Mouse (Mus musculus) forebrain, embryonic 11.5 days (tissue): ENCODE measurements around the gene Slc2a9. TPM values are rescaled to one million over a fixed set of nuclear protein-coding genes. Genes with fewer than 3 reads are reported as not detected.

ENCODE experiments used
- ATAC-seq: fragments of 200-750 bp; cut with Nextera tagmentation; replicated peaks from 2 replicates; pipeline ENCODE4 v1.8.0; 2017; ENCODE audit warnings: moderate TSS enrichment; ENCODE audit not compliant: low FRiP score
- DNase-seq: peaks from one replicate; pipeline ENCODE4 v3.0.0-alpha.2; 2017; ENCODE audit warnings: low spot score
- H3K27ac ChIP-seq: fragments of 300-500 bp; sonication (generic); 2 replicates; pipeline ENCODE4 v1.5.1; 2014; ENCODE audit warnings: low read depth, low read length
- H3K27me3 ChIP-seq: fragments of 300-500 bp; sonication (generic); 2 replicates; pipeline ENCODE4 v1.6.1; 2014; ENCODE audit warnings: mild to moderate bottlenecking, low read length, mixed read lengths; ENCODE audit not compliant: control insufficient read depth, insufficient read depth
- H3K36me3 ChIP-seq: fragments of 300-500 bp; sonication (generic); 2 replicates; pipeline ENCODE4 v1.6.1; 2014; ENCODE audit warnings: mild to moderate bottlenecking, low read length, moderate library complexity, mixed read lengths; ENCODE audit not compliant: control insufficient read depth, insufficient read depth
- H3K4me1 ChIP-seq: fragments of 300-500 bp; sonication (generic); replicated peaks from 2 replicates; pipeline ENCODE4 v1.6.1; 2014; ENCODE audit warnings: low read length, mixed read lengths; ENCODE audit not compliant: control insufficient read depth, insufficient read depth
- H3K4me2 ChIP-seq: fragments of 300-500 bp; sonication (generic); 2 replicates; pipeline ENCODE4 v1.6.1; 2014; ENCODE audit warnings: low read depth, mild to moderate bottlenecking, low read length, moderate library complexity, mixed read lengths; ENCODE audit not compliant: severe bottlenecking
- H3K4me3 ChIP-seq: fragments of 300-500 bp; sonication (generic); 2 replicates; pipeline ENCODE4 v1.5.1; 2014; ENCODE audit warnings: low read depth, low read length
- H3K9ac ChIP-seq: fragments of 300-500 bp; sonication (generic); 2 replicates; pipeline ENCODE4 v1.6.1; 2014; ENCODE audit warnings: low read length
- H3K9me3 ChIP-seq: fragments of 300-500 bp; sonication (generic); 2 replicates; pipeline ENCODE4 v1.6.1; 2016; ENCODE audit warnings: low read length, mixed read lengths; ENCODE audit not compliant: control insufficient read depth
- WGBS: fragments of 180-500 bp; shearing (Covaris S2); extraction: QIAGEN DNeasy Blood & Tissue Kit; methylation state at CpG from one replicate; pipeline ENCODE4 v1.1.7; 2014; 5-methylcytosine and 5-hydroxymethylcytosine counted together
- polyA plus RNA-seq: library from polyadenylated mRNA; unstranded; fragments of >200 nt; fragmentation: Nextera tagmentation; extraction: Ambion mirVana; gene quantifications from 2 replicates; pipeline ENCODE4 v1.2.1, GENCODE M21; 2014

Gene Slc2a9
- polyA plus RNA-seq, 1 experiment from 2014 or later, result 0.37 TPM

- Histone ChIP-seq H3K9me3 (no peaks in the 10 kb centered on the region), H3K9ac (no peak overlapping the region), H3K4me2 (no peak overlapping the region), H3K4me1 (no peaks in the 10 kb centered on the region), H3K27ac (no peak overlapping the region), H3K36me3 (no peaks in the 10 kb centered on the region), H3K4me3 (no peak overlapping the region), H3K27me3 (no peaks in the 10 kb centered on the region)
- ATAC-seq, result no peak
- no peak for DNase-seq
- 95% methylated on average over 6 of the region's 6 CpGs for WGBS
These were observed 9.1 kb downstream of the Slc2a9 start for GRCm38 (mm10) chr5:38493890-38494289.

GRCm38 (mm10) chr5:38491763-38492162 lies 11.2 kb downstream of the Slc2a9 start:
- no peaks in the 10 kb centered on the region for H3K27me3 ChIP-seq
- no peak overlapping the region for H3K9ac ChIP-seq
- H3K4me3 ChIP-seq, result no peak overlapping the region
- 87% methylated on average over 8 of the region's 8 CpGs for WGBS
- no peaks in the 10 kb centered on the region for H3K9me3 ChIP-seq
- no peak overlapping the region for H3K4me2 ChIP-seq
- no peak for ATAC-seq
- DNase-seq, result no peak
- H3K36me3 ChIP-seq, result no peaks in the 10 kb centered on the region
- H3K4me1 ChIP-seq, result no peaks in the 10 kb centered on the region
- H3K27ac ChIP-seq, result no peak overlapping the region

- no peak for ATAC-seq
- Histone ChIP-seq H3K27me3 (no peaks in the 10 kb centered on the region), H3K9me3 (no peaks in the 10 kb centered on the region), H3K4me1 (no peaks in the 10 kb centered on the region), H3K4me2 (no peak overlapping the region), H3K27ac (no peak overlapping the region), H3K36me3 (no peaks in the 10 kb centered on the region), H3K4me3 (no peak overlapping the region), H3K9ac (no peak overlapping the region)
- DNase-seq, result no peak
- 82% methylated on average over 4 of the region's 4 CpGs for WGBS
These were observed 13.2 kb downstream of the Slc2a9 start for GRCm38 (mm10) chr5:38489739-38490138.

DNA sequence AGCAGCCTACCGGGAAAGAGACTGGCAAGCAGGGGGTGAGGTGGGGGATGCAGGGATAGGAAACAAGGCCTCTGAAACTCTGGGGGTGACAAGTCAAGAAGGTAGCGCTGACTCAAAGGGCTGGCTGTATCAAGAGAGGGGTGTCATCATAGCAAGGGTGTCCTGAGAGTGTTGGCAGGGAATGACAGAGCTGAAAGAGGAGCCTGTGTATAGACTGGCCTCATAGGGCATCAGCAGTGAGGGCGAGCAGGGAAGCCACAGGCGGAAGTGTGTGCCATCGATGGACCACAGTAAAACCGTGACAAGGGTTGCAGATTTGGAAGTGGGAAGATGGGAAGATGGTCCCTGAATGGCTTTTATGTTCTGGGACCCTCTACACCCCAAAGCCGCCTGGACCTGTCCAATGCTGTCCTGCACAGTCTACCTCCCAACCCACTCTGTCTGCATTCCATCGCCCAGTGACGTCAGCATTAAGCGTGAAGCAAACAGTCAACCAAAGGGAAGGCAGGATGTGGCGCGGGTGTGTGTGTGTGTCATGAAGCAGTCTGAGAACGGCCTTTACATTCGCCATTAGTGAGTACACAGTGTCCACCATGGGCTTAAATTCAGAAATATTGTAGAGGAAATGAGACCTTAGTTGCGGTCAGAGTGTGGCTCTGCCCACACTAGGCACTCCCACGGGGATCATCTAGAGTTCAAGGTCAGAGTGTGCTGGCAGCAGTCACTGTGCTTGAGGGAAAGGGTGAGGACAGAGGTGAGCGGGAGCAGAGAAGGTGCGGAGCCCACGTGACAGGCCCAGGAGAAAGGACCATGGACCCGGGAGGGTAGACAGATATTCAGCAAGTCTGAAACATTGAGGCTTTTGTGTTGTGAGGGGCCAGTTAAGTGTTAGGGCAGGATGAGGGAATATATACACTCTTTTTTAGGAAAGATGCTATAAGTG lies 14.0 kb downstream of the Slc2a9 start:
- no peak for ATAC-seq
- 85% methylated on average over 20 of the region's 20 CpGs for WGBS

GRCm38 (mm10) chr5:38488026-38488425 lies 14.9 kb downstream of the Slc2a9 start:
- 58% methylated on average over 6 of the region's 6 CpGs for WGBS
- no peak overlapping the region for H3K27ac ChIP-seq
- H3K4me2 ChIP-seq, result no peak overlapping the region

More for the DNA sequence above, 14.0 kb downstream of the Slc2a9 start:
- Histone ChIP-seq H3K4me1 (no peaks in the 10 kb centered on the region), H3K27ac (no peak overlapping the region), H3K9ac (no peak overlapping the region), H3K36me3 (no peaks in the 10 kb centered on the region), H3K4me2 (no peak overlapping the region), H3K27me3 (no peaks in the 10 kb centered on the region), H3K4me3 (no peak overlapping the region), H3K9me3 (no peaks in the 10 kb centered on the region)
- no peak for DNase-seq

DNA sequence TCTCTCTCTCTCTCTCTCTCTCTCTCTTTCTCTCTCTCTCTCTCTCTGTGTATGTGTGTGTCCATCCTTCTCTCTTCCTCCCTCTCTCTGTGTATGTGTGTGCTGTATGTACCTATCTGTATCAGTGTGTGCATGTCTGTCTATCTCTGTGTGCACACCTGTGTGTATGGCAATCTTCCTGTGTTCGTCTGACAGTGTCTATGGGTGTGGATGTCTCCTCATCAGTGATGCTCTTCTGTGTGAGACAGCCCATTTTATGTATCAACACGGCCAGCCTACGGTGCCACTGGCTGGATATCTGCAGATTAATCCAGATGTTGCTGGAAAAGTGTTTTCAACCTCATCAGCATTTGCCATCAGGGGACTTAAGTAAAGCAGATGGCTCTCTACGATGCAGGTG lies 15.7 kb downstream of the Slc2a9 start:
- Histone ChIP-seq H3K27ac (no peak overlapping the region), H3K27me3 (no peaks in the 10 kb centered on the region), H3K4me2 (no peak overlapping the region), H3K4me3 (no peak overlapping the region), H3K4me1 (no peaks in the 10 kb centered on the region), H3K9me3 (no peaks in the 10 kb centered on the region), H3K9ac (no peak overlapping the region), H3K36me3 (no peaks in the 10 kb centered on the region)
- ATAC-seq, result no peak
- no peak for DNase-seq
- 82% methylated on average over 4 of the region's 4 CpGs for WGBS

More at GRCm38 (mm10) chr5:38488026-38488425, 14.9 kb downstream of the Slc2a9 start:
- H3K36me3 ChIP-seq, result no peaks in the 10 kb centered on the region
- H3K9ac ChIP-seq, result no peak overlapping the region
- no peaks in the 10 kb centered on the region for H3K4me1 ChIP-seq
- ATAC-seq (no peak), DNase-seq (no peak)
- H3K4me3 ChIP-seq, result no peak overlapping the region
- H3K27me3 ChIP-seq, result no peaks in the 10 kb centered on the region
- H3K9me3 ChIP-seq, result no peaks in the 10 kb centered on the region

DNA sequence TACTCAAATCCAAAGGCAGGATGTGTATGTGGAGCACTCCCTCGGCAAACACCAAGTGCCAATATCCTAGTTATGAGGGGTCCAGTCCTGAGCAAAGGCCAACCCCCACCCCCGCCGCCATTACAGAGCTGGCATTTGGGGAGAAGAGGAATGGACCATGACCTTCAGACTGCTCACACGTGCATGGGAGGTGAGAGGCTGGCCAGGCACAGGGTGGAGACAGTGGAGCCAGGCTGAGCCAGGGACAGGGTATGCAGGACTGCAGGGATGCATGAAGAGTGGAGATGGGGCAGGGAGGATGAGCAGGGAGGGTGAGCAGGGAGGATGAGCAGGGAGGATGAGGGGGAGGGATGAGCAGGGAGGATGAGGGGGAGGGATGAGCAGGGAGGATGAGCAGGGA lies 17.0 kb downstream of the Slc2a9 start:
- H3K27me3 ChIP-seq, result no peaks in the 10 kb centered on the region
- H3K27ac ChIP-seq, result no peak overlapping the region
- H3K4me2 ChIP-seq, result no peak overlapping the region
- ATAC-seq, result no peak
- no peak overlapping the region for H3K4me3 ChIP-seq
- no peaks in the 10 kb centered on the region for H3K4me1 ChIP-seq
- no peaks in the 10 kb centered on the region for H3K9me3 ChIP-seq
- WGBS, result 85% methylated on average over 4 of the region's 4 CpGs
- H3K9ac ChIP-seq, result no peak overlapping the region
- H3K36me3 ChIP-seq, result no peaks in the 10 kb centered on the region
- DNase-seq, result no peak

DNA sequence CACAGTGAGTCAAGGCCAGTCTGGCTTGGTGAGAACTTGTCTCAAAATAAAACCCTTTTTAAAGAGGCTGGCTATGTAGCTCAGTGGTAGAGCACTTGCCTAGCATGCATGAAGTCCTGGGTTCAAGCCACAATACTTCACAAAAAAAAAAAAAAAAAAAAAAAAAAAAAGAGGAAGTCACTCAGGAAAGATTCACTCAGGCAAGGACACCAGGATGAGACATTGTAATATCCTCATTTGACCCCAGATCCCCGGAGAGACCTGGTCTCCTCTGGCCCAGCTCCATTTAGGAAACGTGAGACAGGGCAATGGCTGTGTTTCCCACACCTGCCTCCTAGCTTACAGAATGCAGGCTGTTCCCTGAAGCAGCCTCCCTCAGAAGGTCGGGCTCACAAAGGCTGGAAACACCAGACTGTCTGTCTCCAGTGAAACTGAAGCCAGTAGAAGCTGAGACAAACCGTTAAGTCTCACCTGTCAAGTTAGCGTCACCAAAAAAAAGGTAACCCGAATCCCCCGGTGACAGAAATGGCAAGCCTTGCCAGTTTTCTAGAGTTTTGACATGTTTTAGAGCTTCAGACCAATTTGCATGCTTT lies 19.3 kb downstream of the Slc2a9 start:
- 79% methylated on average over 7 of the region's 7 CpGs for WGBS
- no peaks in the 10 kb centered on the region for H3K27me3 ChIP-seq
- H3K9me3 ChIP-seq, result no peaks in the 10 kb centered on the region
- H3K9ac ChIP-seq, result no peak overlapping the region
- no peak overlapping the region for H3K4me3 ChIP-seq
- no peaks in the 10 kb centered on the region for H3K36me3 ChIP-seq
- no peak overlapping the region for H3K4me2 ChIP-seq
- H3K4me1 ChIP-seq, result peaks cover 2% of the 10 kb centered on the region; the same call in 1 of the 2 replicates
- no peak overlapping the region for H3K27ac ChIP-seq
- ATAC-seq, result no peak
- DNase-seq, result no peak
